Mouse (Mus musculus) midbrain, embryonic 13.5 days (tissue): ENCODE measurements around the gene Klrk1. TPM values are rescaled to one million over a fixed set of nuclear protein-coding genes. Genes with fewer than 3 reads are reported as not detected.
"Not testable (repeated sequence)": the region's sequence is repeated elsewhere in the genome, so short reads cannot be mapped to it uniquely, and the experiment has no call there.

ENCODE experiments used
- ATAC-seq: fragments of 200-750 bp; cut with Nextera tagmentation; 2 replicates; pipeline ENCODE4 v1.8.0; 2017; ENCODE audit warnings: mild to moderate bottlenecking, moderate TSS enrichment, moderate library complexity
- H3K27ac ChIP-seq: fragments of 300-500 bp; sonication (generic); 2 replicates; pipeline ENCODE4 v1.5.1; 2015; ENCODE audit warnings: inconsistent platforms, mild to moderate bottlenecking, moderate library complexity
- H3K27me3 ChIP-seq: fragments of 300-500 bp; sonication (generic); 2 replicates; pipeline ENCODE4 v1.6.1; 2015; ENCODE audit warnings: mild to moderate bottlenecking, inconsistent platforms
- H3K36me3 ChIP-seq: fragments of 300-500 bp; sonication (generic); 2 replicates; pipeline ENCODE4 v1.6.1; 2015; ENCODE audit warnings: mild to moderate bottlenecking, inconsistent platforms
- H3K4me1 ChIP-seq: fragments of 300-500 bp; sonication (generic); replicated peaks from 2 replicates; pipeline ENCODE4 v1.6.1; 2015; ENCODE audit warnings: inconsistent platforms
- H3K4me2 ChIP-seq: fragments of 300-500 bp; sonication (generic); replicated peaks from 2 replicates; pipeline ENCODE4 v1.6.1; 2015; ENCODE audit warnings: moderate library complexity, mild to moderate bottlenecking, inconsistent platforms
- H3K4me3 ChIP-seq: fragments of 300-500 bp; sonication (generic); replicated peaks from 2 replicates; pipeline ENCODE4 v1.5.1; 2015; ENCODE audit warnings: mild to moderate bottlenecking, inconsistent platforms
- H3K9ac ChIP-seq: fragments of 300-500 bp; sonication (generic); replicated peaks from 2 replicates; pipeline ENCODE4 v1.6.1; 2015; ENCODE audit warnings: mild to moderate bottlenecking, inconsistent platforms
- H3K9me3 ChIP-seq: fragments of 300-500 bp; sonication (generic); 2 replicates; pipeline ENCODE4 v1.6.1; 2016; ENCODE audit warnings: mild to moderate bottlenecking, inconsistent platforms
- WGBS: fragments of 180-500 bp; shearing (Covaris S2); methylation state at CpG from one replicate; pipeline ENCODE4 v1.1.7; 2015; 5-methylcytosine and 5-hydroxymethylcytosine counted together
- polyA plus RNA-seq: library from polyadenylated mRNA; unstranded; fragments of >200 nt; fragmentation: Nextera tagmentation; extraction: Ambion mirVana; gene quantifications from 2 replicates; pipeline ENCODE4 v1.2.1, GENCODE M21; 2015

The Klrk1 gene
- 0.22 and 0.38 TPM in 2 replicates for polyA plus RNA-seq

GRCm38 (mm10) chr6:129623735-129624134, at the start of gene Klrk1:
Gene Klrk1 (minus strand): TSS chr6:129623864.
- Histone ChIP-seq H3K4me2 (no peak within 1 kb of the TSS), H3K27me3 (no peaks in the 10 kb centered on the region), H3K9me3 (no peaks in the 10 kb centered on the region), H3K27ac (no peak within 1 kb of the TSS), H3K4me3 (no peak within 1 kb of the TSS), H3K4me1 (no peaks in the 10 kb centered on the region), H3K9ac (no peak within 1 kb of the TSS), H3K36me3 (no peaks in the 10 kb centered on the region)
- ATAC-seq: no peak
- 85% methylated on average over 4 of the region's 4 CpGs for WGBS

- not testable (repeated sequence) for H3K9ac ChIP-seq, H3K4me3 ChIP-seq, H3K4me1 ChIP-seq, ATAC-seq, H3K27me3 ChIP-seq, H3K36me3 ChIP-seq, H3K27ac ChIP-seq, H3K9me3 ChIP-seq, H3K4me2 ChIP-seq
- no CpG with 5 or more reads among the region's 3 CpGs for WGBS
These were observed 37.6 kb upstream of the Klrk1 start for GRCm38 (mm10) chr6:129661301-129661700.

- not testable (repeated sequence) for H3K4me1 ChIP-seq, H3K4me3 ChIP-seq, H3K4me2 ChIP-seq, H3K9ac ChIP-seq, ATAC-seq, H3K27ac ChIP-seq, H3K9me3 ChIP-seq, H3K36me3 ChIP-seq, H3K27me3 ChIP-seq
- WGBS: 76% methylated on average over 4 of the region's 4 CpGs
These were observed 36.9 kb upstream of the Klrk1 start, which contains the start of gene Klrc2 for GRCm38 (mm10) chr6:129660589-129660988. Gene Klrc2 (minus strand): TSS chr6:129660689.

GRCm38 (mm10) chr6:129644054-129644453, 20.4 kb upstream of the Klrk1 start:
- ATAC-seq, H3K36me3 ChIP-seq, H3K4me2 ChIP-seq, H3K27me3 ChIP-seq, H3K9ac ChIP-seq, H3K27ac ChIP-seq, H3K9me3 ChIP-seq, H3K4me1 ChIP-seq, H3K4me3 ChIP-seq: not testable (repeated sequence)
- no CpG with 5 or more reads among the region's 3 CpGs for WGBS

GRCm38 (mm10) chr6:129643237-129643636, 19.6 kb upstream of the Klrk1 start, which contains the start of gene Klrc3:
Gene Klrc3 (minus strand): TSS chr6:129643337.
- H3K4me3 ChIP-seq, H3K36me3 ChIP-seq, H3K9me3 ChIP-seq, H3K4me2 ChIP-seq, H3K27me3 ChIP-seq, H3K9ac ChIP-seq, H3K27ac ChIP-seq, ATAC-seq, H3K4me1 ChIP-seq: not testable (repeated sequence)
- WGBS: 88% methylated on average over 3 of the region's 3 CpGs

GRCm38 (mm10) chr6:129631046-129631445, 7.4 kb upstream of the Klrk1 start:
- H3K27ac ChIP-seq, H3K36me3 ChIP-seq, H3K9me3 ChIP-seq, H3K4me1 ChIP-seq, ATAC-seq, H3K9ac ChIP-seq, H3K4me3 ChIP-seq, H3K27me3 ChIP-seq, H3K4me2 ChIP-seq: not testable (repeated sequence)
- WGBS: 89% methylated on average over 2 of the region's 2 CpGs

GRCm38 (mm10) chr6:129608372-129608771, 15.3 kb downstream of the Klrk1 start:
- Histone ChIP-seq H3K27me3 (no peaks in the 10 kb centered on the region), H3K9me3 (no peaks in the 10 kb centered on the region), H3K4me3 (no peak overlapping the region), H3K4me2 (no peak overlapping the region), H3K36me3 (no peaks in the 10 kb centered on the region), H3K9ac (no peak overlapping the region), H3K27ac (no peak overlapping the region), H3K4me1 (no peaks in the 10 kb centered on the region)
- ATAC-seq: no peak

GRCm38 (mm10) chr6:129591508-129591907, 32.2 kb downstream of the Klrk1 start, which contains the start of gene Klrd1:
Gene Klrd1 (plus strand): TSS chr6:129591782.
- Histone ChIP-seq H3K9me3 (no peaks in the 10 kb centered on the region), H3K4me3 (no peak within 1 kb of the TSS), H3K36me3 (no peaks in the 10 kb centered on the region), H3K4me1 (no peaks in the 10 kb centered on the region), H3K27ac (no peak within 1 kb of the TSS), H3K4me2 (no peak within 1 kb of the TSS), H3K9ac (no peak within 1 kb of the TSS), H3K27me3 (no peaks in the 10 kb centered on the region)
- ATAC-seq: no peak
- 83% methylated on average over 3 of the region's 3 CpGs for WGBS

- no peak overlapping the region for H3K9ac ChIP-seq
- WGBS: 82% methylated on average over 3 of the region's 3 CpGs
- H3K36me3 ChIP-seq: no peaks in the 10 kb centered on the region
- H3K4me2 ChIP-seq: no peak overlapping the region
- no peak overlapping the region for H3K4me3 ChIP-seq
- no peak overlapping the region for H3K27ac ChIP-seq
- H3K9me3 ChIP-seq: no peaks in the 10 kb centered on the region
- H3K4me1 ChIP-seq: no peaks in the 10 kb centered on the region
- no peak for ATAC-seq
- H3K27me3 ChIP-seq: no peaks in the 10 kb centered on the region
These were observed 40.6 kb downstream of the Klrk1 start for GRCm38 (mm10) chr6:129583014-129583413.

- Histone ChIP-seq H3K36me3 (no peaks in the 10 kb centered on the region), H3K27me3 (no peaks in the 10 kb centered on the region), H3K9ac (no peak overlapping the region), H3K4me1 (no peaks in the 10 kb centered on the region), H3K9me3 (no peaks in the 10 kb centered on the region), H3K27ac (no peak overlapping the region), H3K4me3 (no peak overlapping the region), H3K4me2 (no peak overlapping the region)
- WGBS: 81% methylated on average over 4 of the region's 4 CpGs
- ATAC-seq: no peak
These were observed 41.8 kb downstream of the Klrk1 start for GRCm38 (mm10) chr6:129581896-129582295.

GRCm38 (mm10) chr6:129581274-129581673, 42.4 kb downstream of the Klrk1 start:
- Histone ChIP-seq H3K4me1 (no peaks in the 10 kb centered on the region), H3K4me2 (no peak overlapping the region), H3K27ac (no peak overlapping the region), H3K4me3 (no peak overlapping the region), H3K36me3 (no peaks in the 10 kb centered on the region), H3K9ac (no peak overlapping the region), H3K9me3 (no peaks in the 10 kb centered on the region), H3K27me3 (no peaks in the 10 kb centered on the region)
- ATAC-seq: no peak
- WGBS: 70% methylated on average over 4 of the region's 4 CpGs

- Histone ChIP-seq H3K9ac (no peak within 1 kb of the TSS), H3K9me3 (no peaks in the 10 kb centered on the region), H3K4me2 (no peak within 1 kb of the TSS), H3K36me3 (no peaks in the 10 kb centered on the region), H3K27me3 (no peaks in the 10 kb centered on the region), H3K27ac (no peak within 1 kb of the TSS), H3K4me3 (no peak within 1 kb of the TSS), H3K4me1 (no peaks in the 10 kb centered on the region)
- WGBS: 90% methylated on average over 8 of the region's 8 CpGs
- ATAC-seq: no peak
These were observed 46.1 kb downstream of the Klrk1 start, which contains the start of gene Klre1 for GRCm38 (mm10) chr6:129577605-129578004. Gene Klre1 (plus strand): TSS chr6:129577905.

GRCm38 (mm10) chr6:129575315-129575714, 48.3 kb downstream of the Klrk1 start:
- Histone ChIP-seq H3K9ac (no peak overlapping the region), H3K4me1 (no peaks in the 10 kb centered on the region), H3K27ac (no peak overlapping the region), H3K36me3 (no peaks in the 10 kb centered on the region), H3K27me3 (no peaks in the 10 kb centered on the region), H3K9me3 (no peaks in the 10 kb centered on the region), H3K4me3 (no peak overlapping the region), H3K4me2 (no peak overlapping the region)
- no peak for ATAC-seq
- 40% methylated on average over 2 of the region's 2 CpGs for WGBS
